Mouse (Mus musculus) ovary, postnatal 36 days (tissue): ENCODE measurements at regions not wholly inside any gene's neighbourhood (a gene's known extent, or its start where the extent isn't known, plus 50 kb on each side); places are given as distances from the start of the nearest gene placed in this dataset.

Experiments
- DNase-seq: peaks from one replicate; pipeline ENCODE4 v3.0.0; 2022; ENCODE audit warnings: low spot score, mixed read lengths

DNA sequence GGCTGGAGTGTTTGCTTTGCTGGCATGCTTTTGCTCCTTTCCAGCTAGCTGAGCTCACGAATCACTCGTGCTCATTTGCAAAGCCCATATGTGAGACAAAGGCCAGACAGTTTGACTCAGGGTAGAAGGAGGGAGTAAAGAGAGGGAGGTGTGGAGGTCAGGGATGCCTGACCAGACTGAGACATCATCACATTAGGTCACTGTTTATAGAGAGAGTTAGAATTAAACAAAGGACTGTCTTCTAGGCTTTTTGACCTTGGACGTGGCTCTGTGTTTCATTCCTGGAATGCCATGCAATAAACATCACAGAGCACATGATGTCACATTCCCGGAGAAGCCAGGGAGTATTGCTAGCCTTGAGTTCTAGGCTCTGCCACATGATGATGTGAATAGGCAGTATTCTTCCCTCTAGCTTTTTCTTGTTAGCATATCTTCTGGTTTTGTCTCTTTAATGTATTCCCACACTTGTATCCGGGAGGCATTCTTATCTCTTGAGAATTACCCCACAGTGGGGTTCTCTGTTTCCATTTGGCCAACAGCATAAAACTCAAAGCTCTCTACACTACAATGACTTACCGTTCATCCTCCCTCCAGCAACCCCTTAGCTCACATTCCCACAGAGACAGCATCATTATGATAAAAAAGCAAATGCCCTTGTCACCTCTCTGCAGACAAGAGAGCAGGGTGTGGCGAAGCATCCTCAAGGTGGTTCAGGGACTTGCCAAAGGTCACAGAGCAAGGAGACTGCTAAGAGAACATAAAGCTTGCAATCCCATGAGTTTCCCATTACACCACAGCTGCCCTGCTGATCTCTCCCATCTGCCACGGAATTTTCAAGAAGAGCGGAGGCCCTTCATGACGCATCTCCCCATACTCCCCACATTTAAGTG, 301.3 kb downstream of the Cd83 start:
- no peak for DNase-seq

DNA sequence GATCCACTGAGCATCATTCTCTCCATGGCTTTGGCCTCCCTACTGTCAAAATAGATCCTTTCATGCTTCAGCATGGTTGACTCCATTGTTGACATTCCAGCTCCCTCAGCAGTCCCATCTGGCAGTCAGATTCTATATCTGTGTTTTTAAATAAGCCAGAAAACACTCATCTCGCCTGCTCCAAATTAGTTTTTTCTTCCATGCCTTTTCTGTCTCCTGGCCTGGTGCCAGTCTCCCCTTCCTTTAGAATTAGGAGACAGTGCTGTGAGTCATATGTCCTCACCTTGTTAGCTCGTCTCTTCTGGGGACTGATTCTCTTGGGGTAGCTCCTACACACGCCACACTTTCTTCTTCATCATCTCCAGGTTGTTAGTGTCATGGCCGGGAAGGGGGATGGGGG, 302.2 kb downstream of the Cd83 start:
- no peak for DNase-seq

DNA sequence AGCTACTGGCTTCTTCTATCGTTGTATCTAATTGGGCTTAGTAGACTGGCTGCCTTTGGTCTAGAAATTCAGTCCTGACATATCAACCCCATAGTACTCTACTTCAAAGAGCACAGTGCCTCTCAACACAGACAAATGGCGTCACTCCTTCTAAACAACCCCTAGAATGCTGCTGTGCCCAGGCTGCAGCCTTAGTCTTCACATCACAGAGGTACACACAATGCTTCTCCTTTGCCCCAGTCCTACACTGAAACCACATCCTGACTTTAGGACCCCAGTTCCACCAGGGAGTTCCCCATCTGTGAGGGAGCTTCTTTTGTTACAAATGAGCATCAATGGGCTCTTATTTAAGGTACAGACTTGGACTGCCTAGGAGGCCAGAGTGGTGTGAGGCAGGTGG, 312.6 kb downstream of the Cd83 start:
- DNase-seq: no peak

DNA sequence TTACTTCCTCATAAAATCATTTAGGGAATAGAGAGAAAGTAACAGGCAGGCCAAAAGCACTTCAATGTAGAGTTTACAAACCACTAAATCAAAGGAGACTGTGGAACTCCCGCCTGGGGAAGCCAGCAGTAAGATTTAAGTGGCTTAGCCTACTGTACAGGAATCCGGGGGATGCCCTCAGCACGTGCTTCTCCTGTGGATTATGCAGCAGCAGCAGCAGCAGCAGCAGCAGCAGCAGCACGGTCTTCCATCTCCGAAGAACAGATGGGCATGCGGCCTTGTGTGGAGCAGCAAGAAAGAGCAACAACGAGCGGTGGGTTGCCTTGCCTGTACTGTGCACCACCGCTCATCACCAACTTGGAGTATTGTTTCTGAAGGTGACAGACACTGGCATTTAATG, 314.9 kb downstream of the Cd83 start:
- DNase-seq: no peak

DNA sequence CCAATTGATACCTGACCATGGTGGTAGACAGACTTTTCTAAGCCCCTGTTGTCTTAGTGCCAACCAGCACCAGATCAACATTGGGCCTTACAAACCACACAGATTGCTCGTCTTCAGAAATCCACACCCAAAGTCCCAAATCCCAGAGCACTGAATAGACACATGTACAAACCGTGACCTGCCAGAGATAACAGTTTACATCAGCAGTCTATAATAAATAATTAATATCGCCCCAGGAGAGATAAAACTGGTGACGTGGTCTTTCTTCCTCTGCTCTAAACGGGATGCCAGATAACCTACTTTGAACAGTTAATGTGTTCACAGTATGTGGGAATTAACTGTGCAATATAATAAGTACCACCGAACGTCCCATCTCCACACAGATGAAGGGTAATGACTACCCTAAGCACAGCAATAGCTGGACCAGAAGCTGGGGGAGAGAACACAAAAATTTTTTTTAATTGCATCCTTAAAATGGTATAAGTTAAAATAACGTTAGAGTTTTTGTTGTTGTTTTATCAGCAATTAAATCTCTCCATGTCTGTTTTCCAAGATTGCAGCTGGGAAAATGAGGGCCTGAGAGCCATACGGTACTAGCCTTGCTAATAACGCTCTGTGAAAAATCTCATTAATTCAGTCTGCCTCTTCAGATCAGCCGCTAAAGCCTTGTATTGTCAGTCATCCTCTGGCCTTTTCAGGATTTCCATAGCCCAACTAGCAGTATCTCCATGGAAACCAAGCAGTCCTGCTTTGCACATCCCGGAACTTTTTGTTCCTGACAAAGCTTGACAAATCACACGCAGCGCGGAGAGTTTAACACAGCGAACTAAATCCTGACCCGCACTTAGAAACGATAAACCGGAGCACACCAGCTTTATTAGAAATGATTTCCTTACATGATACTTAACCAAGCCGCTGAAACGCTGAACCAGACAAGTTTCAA, 315.8 kb downstream of the Cd83 start:
- no peak for DNase-seq

DNA sequence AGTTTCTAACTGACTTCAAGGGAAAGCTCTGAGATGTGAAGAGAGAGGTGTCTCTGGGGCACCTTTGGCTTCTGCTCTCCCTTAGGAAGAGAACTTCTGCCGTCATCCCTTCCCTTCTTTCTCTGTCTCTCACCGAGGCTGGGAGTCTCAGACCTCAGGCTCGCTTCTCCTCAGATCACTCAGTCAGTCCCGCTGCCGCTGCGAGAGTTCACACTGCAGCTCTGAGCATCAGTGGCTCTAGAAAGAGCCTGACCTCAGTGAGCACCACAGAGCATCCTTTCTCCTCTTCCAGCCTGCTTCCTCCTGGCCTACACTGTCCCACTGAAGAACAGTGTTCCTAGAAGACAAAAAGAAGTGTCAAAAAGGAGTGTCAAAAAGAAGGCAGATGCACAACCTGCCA, 316.6 kb downstream of the Cd83 start:
- DNase-seq: no peak

DNA sequence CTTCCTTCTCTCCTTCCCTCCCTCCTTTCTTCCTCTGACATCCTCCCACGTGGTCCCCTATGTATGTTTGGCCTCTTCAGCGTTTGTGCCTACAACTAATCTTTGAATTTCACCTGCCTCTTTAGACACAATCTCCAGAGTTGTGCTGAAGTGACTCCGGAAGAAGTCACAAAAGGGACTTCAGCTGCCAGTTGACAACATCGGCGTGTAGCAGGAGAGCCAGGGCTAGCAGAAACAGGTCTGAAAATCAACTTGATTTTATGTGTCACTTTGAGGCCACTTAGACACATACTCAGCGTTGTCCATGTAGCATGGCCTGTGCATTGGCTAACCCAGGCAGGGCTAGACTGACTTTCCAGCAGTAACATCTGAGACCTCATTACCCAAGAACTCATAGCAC, 317.2 kb downstream of the Cd83 start:
- DNase-seq: no peak

DNA sequence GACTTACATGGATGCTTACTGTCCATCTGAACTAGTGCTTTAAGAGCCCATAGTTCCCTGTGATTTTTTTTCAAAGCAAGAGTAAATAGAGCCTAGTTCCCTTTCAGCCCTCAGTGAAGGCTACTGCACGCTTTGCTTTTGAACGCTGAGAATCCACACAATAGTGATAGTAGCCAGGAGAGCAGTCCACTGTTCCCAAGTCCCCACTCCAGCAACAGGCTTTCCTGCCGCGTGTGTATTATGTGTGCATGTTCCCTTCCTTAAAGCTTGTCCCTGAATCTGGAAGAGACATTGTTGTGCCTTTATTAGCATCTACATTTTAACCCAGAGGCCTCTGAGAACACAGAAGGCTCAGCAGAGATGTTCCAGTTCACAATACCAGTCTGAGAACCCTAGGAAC, 317.7 kb downstream of the Cd83 start:
- no peak for DNase-seq

DNA sequence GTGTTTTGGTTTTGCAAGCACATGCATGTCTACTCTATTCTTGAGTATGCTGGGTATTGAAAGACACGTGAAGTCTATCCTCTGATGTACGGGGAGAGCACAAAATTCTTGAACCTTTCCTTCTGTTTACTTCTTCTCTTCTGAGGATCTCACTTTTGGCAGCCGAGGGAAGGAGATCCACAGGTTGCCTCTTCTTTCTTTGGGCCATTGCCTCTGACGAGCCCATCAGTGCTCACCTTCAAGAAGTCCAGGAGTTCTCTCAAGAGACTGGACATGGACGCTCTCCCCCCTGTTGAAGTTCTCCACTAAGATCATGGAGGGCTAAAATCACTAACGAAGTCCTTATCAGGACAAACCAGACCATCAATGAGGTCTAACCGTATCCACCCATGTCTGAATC, 318.8 kb downstream of the Cd83 start:
- no peak for DNase-seq

DNA sequence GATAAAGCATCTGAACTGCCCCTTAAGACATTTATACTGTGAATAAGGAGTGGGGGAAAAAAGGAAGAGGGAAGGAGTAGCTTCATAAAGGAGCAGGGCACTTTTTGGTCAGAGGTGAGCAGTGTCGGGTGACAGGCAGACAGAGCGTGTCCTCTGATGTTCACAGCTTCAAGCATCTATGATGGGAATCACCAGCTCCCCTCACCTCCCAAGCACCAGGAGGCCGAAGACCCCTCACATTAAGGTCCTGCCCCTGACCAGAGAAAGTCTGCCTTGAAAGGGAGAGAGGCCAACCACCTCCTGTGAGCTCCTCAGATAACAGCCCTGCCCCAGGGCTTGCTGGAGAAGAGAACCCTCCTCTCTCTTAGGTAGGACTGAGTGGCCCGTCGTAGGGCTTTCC, 320.6 kb downstream of the Cd83 start:
- no peak for DNase-seq

DNA sequence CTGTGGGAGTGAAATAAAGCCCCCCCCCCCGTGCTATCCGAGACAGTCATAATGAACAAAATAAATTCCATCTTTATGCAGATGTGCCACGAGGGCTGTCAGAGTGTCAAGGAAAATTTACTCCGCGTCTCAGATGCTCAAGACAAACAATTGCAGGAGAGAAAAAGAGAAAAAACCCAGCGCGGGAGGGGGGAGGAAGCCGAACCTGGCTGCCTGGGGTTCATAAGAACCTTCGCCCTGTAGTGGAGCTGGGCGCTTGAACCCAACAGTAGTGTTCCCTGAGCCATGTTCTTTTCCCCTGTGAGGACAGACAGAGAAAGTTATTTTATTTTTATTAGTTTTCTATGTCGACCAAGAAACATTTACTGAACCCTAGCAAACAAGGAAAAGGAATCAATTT, 324.1 kb downstream of the Cd83 start:
- no peak for DNase-seq

DNA sequence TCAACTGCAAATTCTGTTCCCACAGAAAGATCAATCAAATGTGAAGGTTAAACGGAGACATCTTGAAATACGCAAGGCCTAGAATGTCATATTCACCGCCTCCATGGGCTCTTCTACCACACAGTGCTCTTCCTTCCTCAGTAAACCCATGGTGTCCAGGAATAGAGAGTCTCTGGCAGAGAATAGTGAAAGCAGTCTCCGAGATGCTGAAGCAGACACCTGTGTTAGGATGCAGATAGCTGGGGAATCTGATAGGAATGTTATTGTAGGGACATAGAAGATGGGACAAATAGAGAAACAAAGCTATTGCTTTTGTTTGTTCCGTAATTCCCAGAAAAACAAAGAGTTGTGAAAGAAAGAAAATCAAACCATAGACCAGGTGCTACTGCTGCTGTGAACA, 328.5 kb downstream of the Cd83 start:
- no peak for DNase-seq

DNA sequence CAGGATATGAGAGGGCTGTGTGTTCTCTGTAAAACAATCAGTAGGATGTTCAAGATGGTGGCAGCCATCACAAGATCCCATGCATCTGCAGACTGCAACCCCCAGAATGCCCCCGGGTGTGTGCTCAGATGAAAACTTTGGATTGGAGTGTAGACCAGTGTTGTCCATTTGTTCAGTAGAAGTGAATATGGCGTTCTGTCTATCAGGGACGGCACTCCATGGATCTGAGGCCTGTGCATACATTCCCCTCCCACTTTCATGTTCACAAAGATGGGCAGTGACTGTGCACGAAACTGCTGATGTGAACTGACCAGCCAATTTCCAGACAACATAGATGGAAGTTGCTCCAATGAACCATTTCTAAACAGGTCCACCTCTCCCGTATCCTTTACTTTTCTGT, 330.3 kb downstream of the Cd83 start:
- no peak for DNase-seq

DNA sequence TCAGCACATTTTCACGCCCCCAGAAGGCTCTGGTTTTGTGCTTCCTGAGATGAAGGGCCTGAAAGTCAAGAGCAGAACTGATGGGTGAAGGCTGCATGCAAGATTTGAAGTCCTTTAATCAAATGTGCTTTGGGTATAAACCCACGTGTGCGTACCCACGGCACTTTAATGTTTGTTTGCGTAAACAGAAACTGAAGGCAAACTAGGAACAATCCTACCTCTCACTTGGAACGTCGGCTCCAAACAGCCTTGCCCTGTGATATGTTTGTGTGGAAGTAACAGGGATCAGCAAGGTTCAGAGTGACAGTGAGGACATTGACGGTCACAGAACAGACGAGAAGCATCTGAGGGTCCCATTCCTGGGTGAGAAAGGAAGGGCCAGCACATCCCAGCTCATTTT, 333.3 kb downstream of the Cd83 start:
- no peak for DNase-seq

DNA sequence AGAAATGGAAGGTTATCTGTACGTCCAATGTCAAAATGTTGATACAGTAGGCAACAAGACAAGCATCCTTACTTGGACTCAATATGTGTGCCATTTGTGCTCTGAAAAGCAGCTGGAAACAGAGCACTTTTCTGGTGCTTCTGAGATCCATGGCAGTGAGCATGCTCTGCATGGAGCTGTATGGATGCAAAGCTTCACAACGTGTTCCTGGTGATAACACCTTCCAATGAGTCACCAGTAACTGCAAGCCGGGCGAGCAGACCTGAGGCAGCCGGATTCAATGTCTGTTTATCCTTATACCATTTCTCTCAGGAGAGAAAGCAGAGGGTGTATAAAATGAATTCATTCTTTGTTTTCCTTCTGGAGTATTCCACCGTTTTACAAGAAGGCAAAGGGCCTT, 334.3 kb downstream of the Cd83 start:
- no peak for DNase-seq

DNA sequence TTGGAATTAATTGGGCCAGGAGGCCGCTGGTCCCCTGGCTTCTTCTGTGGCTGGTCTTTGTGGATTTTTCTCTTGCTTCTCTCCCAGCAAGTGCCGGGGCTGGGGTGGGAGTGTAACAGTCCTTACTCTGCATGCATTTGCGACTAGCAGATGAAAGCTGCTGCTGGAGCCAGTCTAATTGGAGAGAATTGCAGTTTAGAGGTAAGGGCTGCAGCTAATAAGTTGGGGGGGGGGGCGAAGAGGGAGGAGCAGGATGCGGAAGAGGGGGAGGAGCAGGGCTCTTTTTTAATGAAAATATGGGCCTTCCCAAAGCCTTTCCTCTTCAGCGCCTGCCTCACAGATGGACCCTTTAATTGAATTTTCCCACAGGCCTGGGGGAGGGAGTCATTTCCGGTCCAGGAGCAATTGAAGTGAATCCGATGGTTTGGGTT, 336.7 kb downstream of the Cd83 start:
- no peak for DNase-seq

DNA sequence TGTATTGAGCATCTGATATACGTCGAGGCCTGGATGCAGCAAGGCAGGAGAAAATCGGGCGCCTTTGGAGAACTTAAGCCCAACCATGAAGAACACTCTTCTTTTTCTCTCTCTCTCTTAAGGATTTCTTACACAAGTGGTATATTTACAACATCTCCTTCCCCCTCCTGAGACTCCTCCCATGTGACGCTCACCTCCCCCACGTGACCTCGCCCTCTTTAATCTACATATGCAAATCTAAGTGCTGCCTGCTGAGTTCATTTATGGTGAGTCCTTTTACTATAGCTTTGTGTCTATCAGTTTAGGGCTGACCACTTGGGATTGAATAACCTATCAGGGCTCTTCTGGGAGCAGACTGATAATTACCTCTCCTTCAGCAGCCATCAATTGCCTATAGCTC, 337.4 kb downstream of the Cd83 start:
- DNase-seq: no peak

DNA sequence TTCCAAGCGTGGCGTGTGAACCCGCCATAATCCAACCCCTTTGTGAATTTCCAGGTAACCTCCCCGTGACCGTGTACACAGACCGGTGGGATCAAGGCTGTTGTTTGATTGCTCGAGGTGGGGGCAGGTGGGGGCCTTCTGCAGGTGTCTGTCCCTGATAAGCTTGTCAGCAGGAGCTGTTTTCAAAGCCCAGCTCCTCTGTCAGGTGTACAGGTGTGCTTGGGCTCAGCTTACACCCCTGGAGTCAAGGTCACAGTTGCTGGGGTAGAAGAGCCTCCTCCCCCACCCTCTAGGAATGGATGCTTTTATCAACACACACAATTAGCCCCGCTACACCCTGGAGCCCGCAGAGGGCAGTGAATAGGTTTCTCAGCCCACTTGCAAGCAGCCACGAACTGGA, 341.6 kb downstream of the Cd83 start:
- no peak for DNase-seq

DNA sequence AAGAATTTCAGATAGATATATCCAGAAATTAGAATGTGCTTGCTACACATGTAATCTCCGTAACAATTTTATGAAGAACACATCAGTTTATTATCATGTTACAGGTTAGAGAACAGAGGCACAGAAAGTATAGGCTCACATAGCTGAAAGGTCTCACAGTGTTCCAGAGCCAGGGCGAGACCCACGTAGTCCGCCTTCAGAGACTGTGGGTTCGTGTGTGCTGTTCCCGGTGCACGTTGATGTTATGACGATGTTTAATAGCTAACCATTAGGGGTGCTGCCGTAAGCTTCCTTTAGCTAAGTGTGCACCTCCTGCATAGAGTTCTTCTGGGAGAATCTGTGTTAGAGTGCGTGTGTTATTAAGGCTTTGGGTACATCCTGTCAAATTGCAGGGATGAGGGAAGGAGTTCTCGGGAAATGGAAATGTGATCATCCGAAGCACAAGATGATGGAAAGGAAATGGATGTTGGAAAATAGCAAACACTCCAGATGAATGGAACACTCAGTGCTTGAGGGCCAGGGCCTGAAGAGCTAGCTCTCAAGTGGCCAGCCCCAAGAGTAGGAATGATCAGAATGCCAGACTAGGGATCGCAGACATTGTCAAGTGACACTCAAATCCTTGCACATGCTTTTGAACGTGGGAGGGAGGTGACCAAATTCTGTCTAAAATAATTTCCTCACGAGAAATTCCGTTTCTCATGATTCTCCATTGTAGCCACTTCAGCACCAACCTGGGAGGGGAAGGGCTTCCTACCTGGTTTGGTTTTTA, 344.1 kb downstream of the Cd83 start:
- no peak for DNase-seq

DNA sequence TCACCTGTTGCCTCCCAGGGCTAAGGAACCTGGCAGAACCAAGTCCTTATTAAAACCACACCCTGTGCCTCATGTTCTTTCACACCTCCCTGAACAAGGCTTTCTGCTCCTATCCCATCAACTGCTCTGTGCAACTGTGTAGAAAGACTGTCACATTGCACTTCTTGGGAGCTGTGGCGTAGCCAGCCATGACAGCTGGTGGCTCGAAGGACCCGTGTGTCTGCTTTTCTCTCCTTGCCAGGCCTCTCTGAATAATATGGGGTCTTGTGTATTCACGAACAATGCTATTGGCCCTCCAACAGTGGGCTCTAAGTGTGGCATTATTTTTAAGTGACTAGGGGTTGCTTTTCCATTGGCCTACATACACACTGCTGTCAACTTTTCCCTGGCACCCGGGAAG, 347.3 kb downstream of the Cd83 start:
- no peak for DNase-seq

DNA sequence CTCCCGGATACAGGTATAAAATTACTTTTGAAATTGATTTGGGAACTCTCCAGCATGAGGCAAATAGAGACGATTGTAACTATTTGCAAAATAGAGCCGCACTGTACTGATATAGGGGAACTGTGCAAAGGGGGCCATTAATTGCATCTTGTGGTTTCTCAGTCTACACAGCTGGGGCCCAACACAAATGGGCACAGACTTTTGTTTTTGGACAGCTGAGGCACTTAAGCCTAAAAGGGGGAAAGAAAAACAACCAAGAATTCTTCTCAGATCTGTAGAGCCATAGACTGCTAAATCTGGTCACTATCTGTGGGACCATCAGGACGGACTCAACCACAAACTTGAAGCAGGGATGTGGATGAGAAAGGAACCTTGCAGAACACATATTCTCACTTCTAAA, 347.9 kb downstream of the Cd83 start:
- no peak for DNase-seq

DNA sequence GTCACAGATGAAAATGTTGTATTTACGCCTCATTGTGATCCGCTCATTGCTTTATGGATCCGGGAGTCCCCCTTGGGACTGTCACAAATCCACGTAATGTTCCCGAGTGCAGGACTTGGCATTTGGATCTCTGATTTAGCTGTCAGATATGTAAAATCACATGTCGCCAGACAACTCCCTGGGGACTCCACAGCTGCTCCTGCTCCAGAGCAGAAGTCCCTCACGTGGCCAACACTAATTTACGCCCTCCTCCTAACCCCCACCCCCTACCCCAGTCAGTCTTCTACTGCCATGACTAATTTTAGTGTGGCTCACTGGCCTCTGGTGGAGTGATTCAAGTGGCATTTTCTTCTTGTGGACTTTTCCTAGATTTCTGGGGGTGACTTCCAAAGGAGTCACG, 348.9 kb downstream of the Cd83 start:
- DNase-seq: no peak
